Mouse (Mus musculus): Measurements from ENCODE around the gene 4933434E20Rik. TPM values are rescaled to one million over a fixed set of nuclear protein-coding genes. Genes with fewer than 3 reads are reported as not detected.

Gene 4933434E20Rik
- 129 and 134 TPM in 2 replicates for polyA plus RNA-seq (2015; fragmentation: Nextera tagmentation; extraction: Ambion mirVana)

- H3K9ac ChIP-seq: peak within 1 kb of the TSS; percentile 99
- H3K4me2 ChIP-seq: peak within 1 kb of the TSS; percentile 80
- H3K36me3 ChIP-seq: peaks cover 27% of the 10 kb centered on the region
- under 1% methylated on average over 41 of the region's 43 CpGs for WGBS
- peaks cover 28% of the 10 kb centered on the region for H3K4me1 ChIP-seq (replicated peaks)
- ATAC-seq (replicated peaks; ENCODE audit: insufficient number of reproducible peaks, insufficient read depth, low FRiP score, low read depth): peak; percentile 56
- no peaks in the 10 kb centered on the region for H3K9me3 ChIP-seq (replicated peaks)
- H3K4me3 ChIP-seq: peak within 1 kb of the TSS; percentile 97
- H3K27me3 ChIP-seq: no peaks in the 10 kb centered on the region
- peak within 1 kb of the TSS; percentile 97 for H3K27ac ChIP-seq
Measured at GRCm38 (mm10) chr3:90051441-90052350, at the start of gene 4933434E20Rik. Gene 4933434E20Rik, plus strand, starts transcription at chr3:90051636.

GRCm38 (mm10) chr3:90004091-90004796 lies 47.2 kb upstream of the 4933434E20Rik start:
- H3K27me3 ChIP-seq: no peaks in the 10 kb centered on the region

GRCm38 (mm10) chr3:90010291-90010690 lies 41.1 kb upstream of the 4933434E20Rik start:
- no peak for ATAC-seq (replicated peaks; ENCODE audit: insufficient number of reproducible peaks, insufficient read depth, low FRiP score, low read depth)
- H3K4me2 ChIP-seq: no peak overlapping the region
- H3K4me3 ChIP-seq: no peak overlapping the region
- no peaks in the 10 kb centered on the region for H3K27me3 ChIP-seq
- peaks cover 98% of the 10 kb centered on the region for H3K36me3 ChIP-seq
- H3K9me3 ChIP-seq (replicated peaks): no peaks in the 10 kb centered on the region
- H3K27ac ChIP-seq: no peak overlapping the region
- no peaks in the 10 kb centered on the region for H3K4me1 ChIP-seq (replicated peaks)
- H3K9ac ChIP-seq: no peak overlapping the region
- WGBS: 58% methylated on average over 2 of the region's 2 CpGs

More at GRCm38 (mm10) chr3:90004091-90004796, 47.2 kb upstream of the 4933434E20Rik start:
- H3K9ac ChIP-seq: no peak overlapping the region
- WGBS: 69% methylated on average over 3 of the region's 3 CpGs
- H3K4me1 ChIP-seq (replicated peaks): peaks cover 5% of the 10 kb centered on the region
- peaks cover 85% of the 10 kb centered on the region for H3K36me3 ChIP-seq
- no peak for ATAC-seq (replicated peaks; ENCODE audit: insufficient number of reproducible peaks, insufficient read depth, low FRiP score, low read depth)
- H3K4me2 ChIP-seq: no peak overlapping the region
- H3K9me3 ChIP-seq (replicated peaks): no peaks in the 10 kb centered on the region
- no peak overlapping the region for H3K4me3 ChIP-seq
- no peak overlapping the region for H3K27ac ChIP-seq

GRCm38 (mm10) chr3:90016626-90017025 lies 34.8 kb upstream of the 4933434E20Rik start:
- no peak overlapping the region for H3K4me2 ChIP-seq
- no peaks in the 10 kb centered on the region for H3K4me1 ChIP-seq (replicated peaks)
- no peak overlapping the region for H3K9ac ChIP-seq
- H3K27me3 ChIP-seq: no peaks in the 10 kb centered on the region
- no peak overlapping the region for H3K27ac ChIP-seq
- no peaks in the 10 kb centered on the region for H3K9me3 ChIP-seq (replicated peaks)
- no peak for ATAC-seq (replicated peaks; ENCODE audit: insufficient number of reproducible peaks, insufficient read depth, low FRiP score, low read depth)
- peaks cover 99% of the 10 kb centered on the region for H3K36me3 ChIP-seq
- H3K4me3 ChIP-seq: no peak overlapping the region
- 89% methylated on average over 4 of the region's 4 CpGs for WGBS

GRCm38 (mm10) chr3:90034653-90035052 lies 16.8 kb upstream of the 4933434E20Rik start:
- Histone ChIP-seq H3K27ac (no peak overlapping the region), H3K9me3 (replicated peaks) (no peaks in the 10 kb centered on the region), H3K4me2 (no peak overlapping the region), H3K9ac (no peak overlapping the region), H3K4me1 (replicated peaks) (no peaks in the 10 kb centered on the region), H3K4me3 (no peak overlapping the region), H3K27me3 (no peaks in the 10 kb centered on the region), H3K36me3 (peaks cover 86% of the 10 kb centered on the region)
- ATAC-seq (replicated peaks; ENCODE audit: insufficient number of reproducible peaks, insufficient read depth, low FRiP score, low read depth): no peak
- WGBS: 85% methylated on average over 2 of the region's 2 CpGs

- Histone ChIP-seq H3K4me1 (replicated peaks) (no peaks in the 10 kb centered on the region), H3K27ac (no peak overlapping the region), H3K4me2 (no peak overlapping the region), H3K4me3 (no peak overlapping the region), H3K36me3 (peaks cover 82% of the 10 kb centered on the region), H3K9ac (no peak overlapping the region), H3K27me3 (no peaks in the 10 kb centered on the region), H3K9me3 (replicated peaks) (no peaks in the 10 kb centered on the region)
- ATAC-seq (replicated peaks; ENCODE audit: insufficient number of reproducible peaks, insufficient read depth, low FRiP score, low read depth): no peak
- 83% methylated on average over 1 of the region's 1 CpGs for WGBS
Measured at GRCm38 (mm10) chr3:90036263-90036662, 15.2 kb upstream of the 4933434E20Rik start.

- Histone ChIP-seq H3K27ac (no peak overlapping the region), H3K9me3 (replicated peaks) (no peaks in the 10 kb centered on the region), H3K4me3 (no peak overlapping the region), H3K4me2 (no peak overlapping the region), H3K9ac (no peak overlapping the region), H3K4me1 (replicated peaks) (peaks cover 22% of the 10 kb centered on the region), H3K36me3 (peaks cover 23% of the 10 kb centered on the region), H3K27me3 (no peaks in the 10 kb centered on the region)
- 64% methylated on average over 3 of the region's 3 CpGs for whole genome bisulfite sequencing
- ATAC-seq (replicated peaks; ENCODE audit: insufficient number of reproducible peaks, insufficient read depth, low FRiP score, low read depth): no peak
Measured at GRCm38 (mm10) chr3:90049691-90050090, 1.7 kb upstream of the 4933434E20Rik start.

- H3K9me3 ChIP-seq (replicated peaks): no peaks in the 10 kb centered on the region
- H3K4me1 ChIP-seq (replicated peaks): peaks cover 28% of the 10 kb centered on the region
- peak within 1 kb of the TSS; percentile 97 for H3K4me3 ChIP-seq
- no peaks in the 10 kb centered on the region for H3K27me3 ChIP-seq
- peak within 1 kb of the TSS; percentile 99 for H3K9ac ChIP-seq
- H3K4me2 ChIP-seq: peak within 1 kb of the TSS; percentile 80
- under 1% methylated on average over 73 of the region's 81 CpGs for WGBS
- peak within 1 kb of the TSS; percentile 97 for H3K27ac ChIP-seq
- peaks cover 27% of the 10 kb centered on the region for H3K36me3 ChIP-seq
- ATAC-seq (replicated peaks; ENCODE audit: insufficient number of reproducible peaks, insufficient read depth, low FRiP score, low read depth): peak; percentile 92
Measured at GRCm38 (mm10) chr3:90052351-90053241, 1.2 kb downstream of the 4933434E20Rik start, which contains the start of gene Ubap2l. Gene Ubap2l, minus strand, starts transcription at chr3:90052628.

- Histone ChIP-seq H3K4me2 (no peak overlapping the region), H3K27ac (no peak overlapping the region), H3K4me1 (replicated peaks) (no peaks in the 10 kb centered on the region), H3K4me3 (no peak overlapping the region), H3K9me3 (replicated peaks) (no peaks in the 10 kb centered on the region), H3K36me3 (peaks cover 60% of the 10 kb centered on the region), H3K27me3 (no peaks in the 10 kb centered on the region), H3K9ac (no peak overlapping the region)
- no peak for ATAC-seq (replicated peaks; ENCODE audit: insufficient number of reproducible peaks, insufficient read depth, low FRiP score, low read depth)
- 88% methylated on average over 6 of the region's 6 CpGs for WGBS
Measured at GRCm38 (mm10) chr3:90061549-90061948, 10.1 kb downstream of the 4933434E20Rik start.

GRCm38 (mm10) chr3:90062539-90062938 lies 11.1 kb downstream of the 4933434E20Rik start:
- Histone ChIP-seq H3K4me3 (no peak overlapping the region), H3K36me3 (peaks cover 50% of the 10 kb centered on the region), H3K9ac (no peak overlapping the region), H3K9me3 (replicated peaks) (no peaks in the 10 kb centered on the region), H3K27me3 (no peaks in the 10 kb centered on the region), H3K27ac (no peak overlapping the region), H3K4me1 (replicated peaks) (no peaks in the 10 kb centered on the region), H3K4me2 (no peak overlapping the region)
- ATAC-seq (replicated peaks; ENCODE audit: insufficient number of reproducible peaks, insufficient read depth, low FRiP score, low read depth): no peak
- WGBS: 52% methylated on average over 2 of the region's 2 CpGs
